Mouse (Mus musculus): ENCODE measurements around the gene Apon.

GRCm38 (mm10) chr10:128298243-128298642 is 44.3 kb downstream of the Apon start:
- TF ChIP-seq CTCF (IDR thresholded peaks at IDR 0.05; ENCODE audit: low read depth) = no peak
- no peak for TF ChIP-seq EP300 (optimal IDR thresholded peaks at IDR 0.05)

Measured in stomach, postnatal 0 days (tissue).